Mouse (Mus musculus) hindbrain, embryonic 14.5 days (tissue): ENCODE measurements at regions not wholly inside any gene's neighbourhood (a gene's known extent, or its start where the extent isn't known, plus 50 kb on each side); places are given as distances from the start of the nearest gene placed in this dataset.
"Not testable (repeated sequence)": the region's sequence is repeated elsewhere in the genome, so short reads cannot be mapped to it uniquely, and the experiment has no call there.

ENCODE experiments used
- ATAC-seq: fragments of 200-750 bp; cut with Nextera tagmentation; 2 replicates; pipeline ENCODE4 v1.8.0; 2017; ENCODE audit warnings: moderate number of reproducible peaks, mild to moderate bottlenecking, moderate TSS enrichment, moderate library complexity; ENCODE audit not compliant: low FRiP score
- DNase-seq: peaks from one replicate; pipeline ENCODE4 v3.0.0-alpha.2; 2015; ENCODE audit warnings: low spot score
- H3K27ac ChIP-seq: fragments of 300-500 bp; sonication (generic); 2 replicates; pipeline ENCODE4 v1.5.1; 2014; ENCODE audit warnings: mild to moderate bottlenecking, moderate library complexity
- H3K27me3 ChIP-seq: fragments of 300-500 bp; sonication (generic); 2 replicates; pipeline ENCODE4 v1.6.1; 2014; ENCODE audit warnings: mild to moderate bottlenecking, low read length, mixed read lengths; ENCODE audit not compliant: control insufficient read depth, insufficient read depth
- H3K36me3 ChIP-seq: fragments of 300-500 bp; sonication (generic); replicated peaks from 2 replicates; pipeline ENCODE4 v1.6.1; 2014; ENCODE audit not compliant: control insufficient read depth, insufficient read depth
- H3K4me1 ChIP-seq: fragments of 300-500 bp; sonication (generic); replicated peaks from 2 replicates; pipeline ENCODE4 v1.6.1; 2014; ENCODE audit warnings: antibody characterized with exemption, low read length, mixed read lengths; ENCODE audit not compliant: control insufficient read depth, insufficient read depth
- H3K4me2 ChIP-seq: fragments of 300-500 bp; sonication (generic); replicated peaks from 2 replicates; pipeline ENCODE4 v1.6.1; 2014; ENCODE audit warnings: mild to moderate bottlenecking, moderate library complexity
- H3K4me3 ChIP-seq: fragments of 300-500 bp; sonication (generic); replicated peaks from 2 replicates; pipeline ENCODE4 v1.5.1; 2014; ENCODE audit warnings: mild to moderate bottlenecking, low read length
- H3K9ac ChIP-seq: fragments of 300-500 bp; sonication (generic); 2 replicates; pipeline ENCODE4 v1.6.1; 2014
- H3K9me3 ChIP-seq: fragments of 300-500 bp; sonication (generic); 2 replicates; pipeline ENCODE4 v1.6.1; 2016; ENCODE audit warnings: low read length; ENCODE audit not compliant: control insufficient read depth
- WGBS: fragments of 180-500 bp; shearing (Covaris S2); extraction: QIAGEN DNeasy Blood & Tissue Kit; methylation state at CpG from one replicate; pipeline ENCODE4 v1.1.7; 2014; 5-methylcytosine and 5-hydroxymethylcytosine counted together

GRCm38 (mm10) chr9:76407549-76407948 is 83.9 kb upstream of the Hcrtr2 start:
- Histone ChIP-seq H3K36me3 (no peaks in the 10 kb centered on the region), H3K4me1 (no peaks in the 10 kb centered on the region), H3K4me3 (no peak overlapping the region), H3K9me3 (no peaks in the 10 kb centered on the region), H3K9ac (no peak overlapping the region), H3K4me2 (no peak overlapping the region), H3K27me3 (no peaks in the 10 kb centered on the region), H3K27ac (no peak overlapping the region)
- DNase-seq (no peak), ATAC-seq (no peak)
- WGBS, result 85% methylated on average over 3 of the region's 3 CpGs

- not testable (repeated sequence) for H3K4me3 ChIP-seq, H3K4me1 ChIP-seq, H3K36me3 ChIP-seq, H3K27ac ChIP-seq, H3K4me2 ChIP-seq, ATAC-seq, H3K9ac ChIP-seq, H3K27me3 ChIP-seq, DNase-seq, H3K9me3 ChIP-seq
- WGBS, result 89% methylated on average over 8 of the region's 8 CpGs
These were observed 78.4 kb upstream of the Hcrtr2 start for GRCm38 (mm10) chr9:76401897-76402670.

- no peak for ATAC-seq
- DNase-seq, result no peak
These were observed 77.2 kb upstream of the Hcrtr2 start for GRCm38 (mm10) chr9:76400900-76401299.

GRCm38 (mm10) chr9:76393763-76394162 is 70.1 kb upstream of the Hcrtr2 start:
- Histone ChIP-seq H3K4me3 (no peak overlapping the region), H3K9ac (no peak overlapping the region), H3K4me1 (no peaks in the 10 kb centered on the region), H3K27me3 (no peaks in the 10 kb centered on the region), H3K9me3 (no peaks in the 10 kb centered on the region), H3K36me3 (no peaks in the 10 kb centered on the region), H3K4me2 (no peak overlapping the region), H3K27ac (no peak overlapping the region)
- ATAC-seq (no peak), DNase-seq (no peak)
- 88% methylated on average over 1 of the region's 1 CpGs for WGBS

More at GRCm38 (mm10) chr9:76400900-76401299, 77.2 kb upstream of the Hcrtr2 start:
- Histone ChIP-seq H3K4me3 (no peak overlapping the region), H3K4me1 (no peaks in the 10 kb centered on the region), H3K9me3 (no peaks in the 10 kb centered on the region), H3K36me3 (no peaks in the 10 kb centered on the region), H3K27ac (no peak overlapping the region), H3K4me2 (no peak overlapping the region), H3K27me3 (no peaks in the 10 kb centered on the region), H3K9ac (no peak overlapping the region)

- ATAC-seq (no peak), DNase-seq (peak; percentile 46)
- Histone ChIP-seq H3K4me3 (no peak overlapping the region), H3K4me2 (no peak overlapping the region), H3K36me3 (no peaks in the 10 kb centered on the region), H3K9me3 (no peaks in the 10 kb centered on the region), H3K27ac (no peak overlapping the region), H3K4me1 (no peaks in the 10 kb centered on the region), H3K27me3 (no peaks in the 10 kb centered on the region), H3K9ac (no peak overlapping the region)
- 55% methylated on average over 1 of the region's 1 CpGs for WGBS
These were observed 67.2 kb upstream of the Hcrtr2 start for GRCm38 (mm10) chr9:76390839-76391238.
